Mouse (Mus musculus): ENCODE data around the gene Kctd21. TPM values are rescaled to one million over a fixed set of nuclear protein-coding genes. Genes with fewer than 3 reads are reported as not detected.
A peak's percentile ranks its signal among the peaks of the same experiment; 100 is the strongest.

Kctd21 gene
- total RNA-seq, 2 experiments from 2014 or later: 4.1 to 4.9 TPM

GRCm38 (mm10) chr7:97386806-97387370, 54.8 kb downstream of the Kctd21 start:
- peak; percentile 72 to 77 for DNase-seq

DNA sequence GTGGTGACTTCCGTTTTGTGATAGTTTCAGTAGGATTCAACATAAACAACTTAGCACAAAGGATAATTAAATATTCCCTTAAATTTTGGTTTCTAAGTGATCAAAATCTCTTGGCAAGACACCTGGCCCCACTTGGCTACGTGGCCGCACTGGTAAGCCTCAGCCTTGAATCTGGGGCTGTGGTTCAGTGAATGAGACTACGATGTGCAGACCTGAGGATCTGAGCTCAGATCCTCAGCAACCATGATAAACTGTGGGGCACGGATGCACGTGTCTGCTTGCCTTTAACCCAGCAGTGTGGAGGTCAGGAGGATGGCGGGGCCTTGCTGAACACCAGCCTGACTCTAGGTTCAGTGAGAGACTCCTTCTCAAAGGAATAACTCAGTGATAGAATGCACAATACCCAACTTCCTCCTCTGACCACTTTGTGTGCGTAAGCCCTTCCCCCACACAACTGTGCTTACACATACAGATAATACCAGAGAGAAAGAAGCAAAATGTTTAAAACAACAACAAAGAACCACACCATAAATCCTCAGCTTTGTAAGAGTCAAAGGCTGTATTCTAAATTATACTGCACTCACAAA, 55.5 kb downstream of the Kctd21 start:
- DNase-seq: peak in 1 of 2 experiments; percentile 27

DNA sequence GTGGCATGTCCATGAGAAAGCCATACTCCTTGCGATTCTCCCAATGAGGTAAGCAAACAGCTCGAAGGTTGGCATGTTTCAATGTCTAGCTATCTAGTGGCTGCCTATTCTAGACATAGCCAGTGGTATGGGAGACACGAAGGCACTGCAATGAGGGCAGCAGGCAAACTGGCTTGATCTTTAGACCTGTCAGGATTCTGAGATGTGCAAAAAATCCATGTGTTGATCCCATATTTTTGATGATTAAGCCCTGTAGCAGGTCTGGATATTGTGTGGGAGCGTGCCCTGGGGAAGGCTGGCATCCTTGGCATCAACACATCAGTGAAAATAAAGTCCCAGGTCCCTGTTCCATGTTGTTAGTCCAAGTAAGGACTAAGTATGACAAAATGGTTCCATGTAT, 56.4 kb downstream of the Kctd21 start:
- no peak for DNase-seq

DNA sequence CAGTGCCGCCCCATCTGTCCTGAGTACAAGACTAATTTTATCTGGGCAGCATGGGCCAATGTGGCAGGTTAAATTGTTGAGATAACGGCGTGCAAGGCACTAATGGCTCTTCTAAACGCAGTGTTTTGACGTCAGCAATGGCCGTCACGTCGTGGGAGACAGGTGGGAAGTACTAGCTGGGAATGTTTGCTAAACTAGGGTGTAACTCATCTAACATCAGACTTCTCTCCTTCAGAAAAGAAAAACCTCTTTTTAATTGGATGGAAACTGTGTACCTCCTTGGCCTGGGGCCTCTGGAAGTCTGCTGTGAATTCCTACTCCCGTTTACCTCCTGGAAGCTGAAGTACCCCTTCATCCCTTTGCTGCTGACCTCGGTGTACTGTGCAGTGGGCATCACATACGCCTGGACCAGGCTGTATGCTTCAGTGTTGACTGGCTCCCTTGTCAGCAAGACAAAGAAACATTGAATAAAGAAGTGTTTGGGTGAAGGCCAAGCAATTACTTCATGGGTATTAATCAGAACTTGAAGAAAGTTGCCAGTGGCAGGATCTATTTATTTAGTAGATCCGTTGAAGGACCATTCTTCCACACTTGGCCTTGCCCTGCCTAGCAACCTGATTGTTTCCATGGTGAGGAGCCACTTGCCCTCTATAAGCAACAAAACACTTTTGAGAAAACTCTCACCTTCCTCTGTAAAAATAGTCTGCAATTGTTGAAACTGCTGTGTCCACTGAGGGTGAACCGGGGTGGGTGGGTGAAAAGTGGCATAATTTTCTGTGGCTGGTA, 59.4 kb downstream of the Kctd21 start:
- peak; percentile 51 to 56 for DNase-seq

GRCm38 (mm10) chr7:97392079-97392445, 59.9 kb downstream of the Kctd21 start:
- DNase-seq: peak in 1 of 2 experiments; percentile 66

DNA sequence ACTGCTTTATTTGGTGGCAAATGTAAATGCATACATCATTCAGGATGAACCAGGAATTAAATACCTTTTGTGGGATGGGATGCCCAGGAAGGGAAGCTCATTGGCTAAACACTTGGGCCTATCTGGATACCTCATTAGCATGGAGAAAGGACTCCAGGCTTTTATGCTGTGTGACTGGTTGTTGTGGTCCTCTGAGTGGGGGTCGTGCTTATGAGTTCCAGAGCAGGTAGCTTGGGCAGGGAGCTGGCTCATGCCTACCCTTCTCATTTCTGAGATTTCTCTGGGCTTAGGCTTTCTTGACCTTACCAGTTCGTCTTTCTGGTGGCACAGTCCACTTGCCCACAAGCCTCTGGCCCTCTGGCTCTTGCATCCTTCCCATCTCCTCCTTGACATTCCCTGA, 62.2 kb downstream of the Kctd21 start:
- no peak for DNase-seq

GRCm38 (mm10) chr7:97398943-97399342, 66.8 kb downstream of the Kctd21 start:
- no peak for DNase-seq

Other genes starting within 250 kb of the Kctd21 start
- under 1 TPM; 0.41 to 0.60 TPM for gene Usp35, start 307 bp upstream of the Kctd21 start, total RNA-seq (2021)
- 1 to 10 TPM; 4.4 to 4.8 TPM for gene Alg8, start 39.3 kb downstream of the Kctd21 start, total RNA-seq (2021)
- 100 to 1,000 TPM; 548 to 551 TPM for gene Ndufc2, start 67.7 kb downstream of the Kctd21 start, total RNA-seq (2021)
- gene Thrsp, start 85.4 kb downstream of the Kctd21 start, total RNA-seq (2021): 100 to 1,000 TPM in 1 of 2 experiments, 10 to 100 TPM in 1; 73.2 to 181 TPM
- under 1 TPM; 0.37 to 0.69 TPM for gene Kctd14, start 119.0 kb downstream of the Kctd21 start, total RNA-seq (2021)
- gene Ints4, start 148.6 kb downstream of the Kctd21 start, total RNA-seq (2021): 10 to 100 TPM; 51.9 to 69.1 TPM
- 10 to 100 TPM; 63.9 to 67.8 TPM for gene Aamdc, start 247.2 kb downstream of the Kctd21 start, total RNA-seq (2021)
- 10 to 100 TPM; 14.3 to 16.1 TPM for gene Rsf1, start 247.6 kb downstream of the Kctd21 start, total RNA-seq (2021)

All from heart, adult 18-20 months (tissue).